Mouse (Mus musculus): ENCODE data around the gene 1810055G02Rik. TPM values are rescaled to one million over a fixed set of nuclear protein-coding genes. Genes with fewer than 3 reads are reported as not detected.

Gene 1810055G02Rik
- total RNA-seq (2021): 1 to 10 TPM; 7.9 to 8.3 TPM

DNA sequence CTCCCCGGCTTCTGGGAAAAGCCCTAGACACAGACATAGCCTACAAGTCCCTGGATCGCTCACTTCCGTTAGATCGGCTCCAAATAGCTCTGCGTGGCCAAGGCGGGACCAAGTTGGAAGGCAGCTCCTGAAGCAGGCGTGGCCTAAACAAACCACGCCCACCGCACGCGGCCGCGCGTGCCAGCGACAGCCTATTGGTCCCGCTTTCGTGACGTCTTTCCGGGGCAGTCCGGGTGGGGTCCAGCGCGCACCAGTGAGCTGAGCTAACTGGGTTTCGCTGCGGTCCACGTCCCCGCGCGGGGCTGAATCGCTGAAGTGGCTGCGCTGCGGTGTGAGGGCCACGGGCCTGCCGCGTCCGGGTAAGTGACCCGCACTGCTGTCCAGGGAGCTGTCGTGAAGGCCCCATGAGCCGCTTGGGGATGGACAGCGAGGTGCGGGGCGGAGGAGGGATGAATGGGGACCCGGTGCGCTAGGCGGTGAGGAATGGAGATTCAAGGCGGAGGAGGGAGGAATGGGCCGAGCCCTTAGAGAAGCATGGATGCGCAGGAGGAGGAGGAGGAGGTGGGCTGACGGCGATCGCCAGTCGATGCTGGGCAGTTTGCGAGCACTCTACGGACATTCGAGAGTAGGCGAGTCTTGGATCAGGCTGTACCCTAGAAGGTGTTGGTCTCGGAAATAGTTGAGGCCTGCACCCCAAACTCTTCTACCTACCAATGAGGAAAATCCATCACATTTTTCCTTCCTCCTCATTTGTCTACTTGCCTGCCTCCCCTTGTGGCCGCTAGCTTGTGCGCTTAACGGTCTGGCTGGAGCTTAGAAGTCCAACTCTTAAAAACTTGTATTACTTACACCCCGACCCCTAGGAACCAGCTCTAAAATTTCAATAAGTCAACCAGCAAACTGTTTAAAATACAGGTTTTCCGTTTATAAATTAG, at the start of gene 1810055G02Rik:
TSS of gene 1810055G02Rik (plus strand) at position 216 of the 935 bp plus-strand sequence.
- DNase-seq (ENCODE audit: low spot score): peak; percentile 97
- intact Hi-C loops (cut with DNase I): no loop called here

DNA sequence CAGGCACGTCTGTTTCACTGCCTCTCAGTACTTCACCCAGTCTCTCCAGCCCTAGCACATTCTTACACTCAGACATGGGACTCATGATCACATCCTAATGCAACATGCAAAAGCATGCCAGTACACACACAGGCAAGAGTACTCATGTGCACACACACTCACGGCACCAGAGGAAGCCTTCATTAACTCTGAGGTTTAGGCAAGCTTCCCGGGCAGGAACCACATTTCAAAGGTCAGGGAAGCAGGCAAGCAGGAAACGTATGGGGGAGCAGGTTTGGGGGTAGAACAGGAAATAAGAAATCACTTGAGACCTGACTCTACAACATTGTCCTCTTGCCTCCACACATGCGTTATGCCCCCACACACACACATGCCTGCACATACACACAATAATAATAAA, 42.6 kb upstream of the 1810055G02Rik start:
- no peak for DNase-seq (ENCODE audit: low spot score)
- intact Hi-C loops (cut with DNase I): no loop called here

DNA sequence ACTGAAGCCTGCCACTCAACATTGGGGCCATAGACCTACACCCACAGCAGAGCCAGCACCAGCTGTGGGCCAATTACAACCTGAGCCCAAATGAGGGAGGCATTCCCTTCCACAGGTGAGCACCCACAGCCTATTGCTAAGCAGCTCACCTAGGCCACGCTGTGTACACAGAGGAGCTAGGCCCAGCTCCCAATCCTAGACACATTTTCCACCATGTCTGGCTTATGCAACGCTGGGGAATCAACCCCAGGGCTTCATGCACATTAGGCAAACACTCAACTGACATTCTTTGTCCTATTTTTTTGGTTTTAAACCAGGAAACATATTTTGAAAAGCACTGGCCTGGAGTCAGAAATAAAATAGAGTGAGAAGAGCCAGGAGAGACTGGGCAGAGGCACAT, 41.5 kb upstream of the 1810055G02Rik start:
- DNase-seq (ENCODE audit: low spot score): no peak
- intact Hi-C loops (cut with DNase I): no loop called here

DNA sequence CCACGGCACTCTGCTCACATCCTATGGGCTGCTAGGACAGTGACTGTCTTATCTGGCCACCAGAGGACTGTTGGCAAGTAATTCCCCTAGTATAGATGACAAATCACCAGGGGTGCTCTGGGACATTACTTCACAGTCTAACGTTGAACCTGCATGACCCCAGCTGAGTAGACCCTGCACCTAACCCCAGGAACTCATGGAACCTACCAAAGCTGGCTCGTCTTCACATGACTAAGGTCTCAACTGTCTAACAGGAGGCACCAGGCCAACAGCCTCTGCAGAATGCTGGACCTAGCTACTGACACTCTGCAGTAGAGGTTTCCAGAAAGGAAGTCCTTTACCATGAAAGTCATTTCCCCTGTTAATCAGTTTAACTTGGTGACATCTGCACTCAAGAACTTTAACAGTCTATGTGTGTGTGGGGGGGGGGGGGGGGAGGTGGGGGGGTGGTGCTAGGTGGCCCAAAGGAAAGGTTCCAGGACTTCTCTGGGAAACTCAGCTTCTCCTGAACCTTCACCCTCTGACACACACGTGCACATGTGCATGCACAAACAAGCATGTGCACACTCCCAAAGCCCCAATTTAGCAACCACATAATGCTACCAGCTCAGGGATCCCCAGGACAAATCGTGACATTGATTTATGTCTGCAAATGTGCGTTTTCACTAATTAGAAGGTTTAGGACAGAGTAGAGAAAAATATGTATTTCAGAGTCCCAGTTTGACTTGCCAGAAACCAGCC, 40.8 kb upstream of the 1810055G02Rik start:
- intact Hi-C loops (cut with DNase I): no loop called here
- no peak for DNase-seq (ENCODE audit: low spot score)

DNA sequence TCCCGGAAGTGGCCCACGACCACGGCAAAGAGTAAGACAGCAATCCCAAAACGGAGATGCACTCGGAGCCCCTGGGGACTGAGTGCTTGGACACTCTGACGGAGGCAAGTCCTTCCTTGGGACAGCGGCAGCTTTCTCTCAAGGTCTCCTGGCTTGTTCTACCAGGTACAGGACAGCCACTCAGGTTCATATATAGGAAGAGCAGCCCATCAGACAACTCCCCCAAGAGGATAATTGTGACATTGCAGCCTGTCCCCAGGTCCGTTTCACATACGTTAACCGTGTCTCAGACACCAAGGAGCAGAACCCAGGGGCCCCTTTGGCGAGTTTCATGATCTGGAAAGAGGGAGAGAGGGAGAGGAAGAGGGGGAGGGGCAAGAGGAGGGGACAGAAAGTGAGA, 40.1 kb upstream of the 1810055G02Rik start:
- intact Hi-C loops (cut with DNase I): no loop called here
- no peak for DNase-seq (ENCODE audit: low spot score)

DNA sequence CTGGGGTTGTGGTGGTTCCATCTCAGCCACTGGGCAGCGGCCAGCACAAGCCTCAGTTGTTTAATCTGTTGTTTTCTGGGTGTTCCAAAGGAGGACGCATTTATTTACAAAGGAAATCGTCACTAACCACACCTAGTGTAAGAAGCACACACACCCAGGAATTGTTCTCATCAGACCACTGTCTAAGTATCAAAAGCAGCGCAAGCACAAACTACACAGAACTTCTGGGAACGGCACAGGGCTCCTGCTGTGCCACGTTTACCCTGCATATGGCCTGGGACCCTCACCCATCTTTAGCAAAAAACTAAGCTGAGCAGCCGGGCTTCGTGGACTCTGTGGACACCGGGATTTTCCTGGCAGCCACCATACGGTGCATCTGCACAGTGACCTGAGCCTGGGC, 39.5 kb upstream of the 1810055G02Rik start:
- no peak for DNase-seq (ENCODE audit: low spot score)
- intact Hi-C loops (cut with DNase I): no loop called here

DNA sequence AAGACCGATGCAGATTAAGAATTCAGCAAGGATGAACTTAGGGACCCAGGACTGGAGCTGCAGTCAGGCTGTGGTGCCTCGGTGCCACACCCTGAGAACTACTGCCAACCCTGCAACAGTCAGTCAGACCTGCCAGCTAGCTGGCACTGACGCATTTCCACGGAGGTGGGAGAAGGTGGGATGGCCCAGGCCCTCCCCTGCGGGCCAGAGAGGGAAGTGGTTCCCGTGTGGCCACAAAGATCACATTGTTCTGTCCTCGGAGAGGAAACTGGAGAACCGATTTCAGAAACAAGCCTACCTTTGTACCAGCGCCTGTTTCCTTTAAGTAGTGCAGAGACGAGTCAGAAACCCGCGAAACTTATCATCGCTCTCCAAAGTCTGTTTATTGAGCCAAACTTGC, 39.0 kb upstream of the 1810055G02Rik start:
- intact Hi-C loops (cut with DNase I): no loop called here
- peak; percentile 56 for DNase-seq (ENCODE audit: low spot score)

DNA sequence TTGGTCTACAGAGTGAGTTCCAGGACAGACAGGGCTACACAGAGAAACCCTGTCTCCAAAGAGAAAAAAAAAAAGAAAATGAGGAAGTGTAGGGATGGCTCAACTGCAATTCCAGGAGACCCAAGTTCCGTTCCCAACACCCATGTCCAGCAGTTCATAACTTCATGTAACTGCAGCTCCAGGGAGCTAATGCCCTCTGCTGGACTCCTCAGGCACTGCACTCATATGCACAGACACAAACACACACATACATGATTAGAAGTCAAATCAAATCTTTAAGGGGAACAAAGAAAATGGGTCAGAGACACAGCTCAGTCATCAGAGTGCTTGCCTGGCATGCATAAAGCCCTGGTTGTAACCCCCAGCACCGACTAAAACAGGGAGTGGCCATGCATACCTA, 34.9 kb upstream of the 1810055G02Rik start:
- intact Hi-C loops (cut with DNase I): no loop called here
- no peak for DNase-seq (ENCODE audit: low spot score)

DNA sequence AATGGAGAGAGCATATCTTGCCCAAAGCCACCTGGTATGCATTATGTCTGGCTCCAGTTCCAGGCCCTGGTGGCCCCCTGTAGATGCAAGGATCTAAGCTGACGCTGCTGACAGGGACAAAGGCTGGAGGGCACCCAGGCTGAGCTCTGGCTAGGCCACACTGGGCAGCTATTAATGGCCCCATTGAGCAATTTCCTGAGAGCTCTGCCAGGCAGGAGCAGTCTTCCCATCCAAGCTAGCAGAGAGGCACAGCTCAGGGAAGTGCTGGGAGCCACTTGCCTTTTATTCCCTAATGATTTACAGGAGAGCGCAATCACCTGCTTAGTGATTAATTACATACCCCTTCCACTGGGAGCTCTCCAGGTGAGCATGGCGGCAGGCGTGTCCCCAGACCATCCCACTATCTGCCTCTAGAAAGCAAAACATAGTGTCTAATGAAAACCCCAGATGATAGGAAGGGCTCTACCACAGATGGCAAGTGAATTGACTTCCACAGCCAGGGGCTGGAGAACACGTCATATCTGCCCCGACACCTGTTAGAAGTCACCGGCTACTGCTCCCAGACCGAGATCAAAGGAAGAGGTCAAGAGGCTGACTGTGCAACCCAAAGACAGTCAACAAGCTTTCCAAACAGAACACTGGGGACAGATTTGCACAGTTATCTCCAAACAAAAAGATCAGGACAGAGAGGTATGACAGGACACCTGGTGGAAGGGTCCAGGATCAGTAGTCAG, 33.8 kb upstream of the 1810055G02Rik start:
- DNase-seq (ENCODE audit: low spot score): peak; percentile 54
- intact Hi-C loops (cut with DNase I): no loop called here

DNA sequence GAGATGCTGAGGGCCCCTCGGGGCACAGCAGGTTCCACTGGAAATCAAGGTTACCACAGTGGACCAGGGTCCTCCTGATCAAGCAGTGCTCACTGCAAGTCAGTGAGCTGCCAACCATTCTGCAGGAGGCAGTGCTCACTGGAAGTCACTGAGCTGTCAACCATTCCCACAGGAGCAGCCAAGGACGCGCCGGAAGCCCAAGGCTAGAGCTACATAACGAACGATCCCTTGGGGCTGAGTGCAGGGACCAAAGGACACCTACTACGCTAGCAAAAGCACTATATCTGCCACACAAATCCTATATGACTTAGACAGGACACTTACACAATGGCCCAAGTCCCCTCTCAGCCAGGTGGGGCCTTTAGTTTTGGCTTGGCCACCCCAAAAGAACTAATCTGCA, 27.4 kb upstream of the 1810055G02Rik start:
- DNase-seq (ENCODE audit: low spot score): no peak
- intact Hi-C loops (cut with DNase I): no loop called here

DNA sequence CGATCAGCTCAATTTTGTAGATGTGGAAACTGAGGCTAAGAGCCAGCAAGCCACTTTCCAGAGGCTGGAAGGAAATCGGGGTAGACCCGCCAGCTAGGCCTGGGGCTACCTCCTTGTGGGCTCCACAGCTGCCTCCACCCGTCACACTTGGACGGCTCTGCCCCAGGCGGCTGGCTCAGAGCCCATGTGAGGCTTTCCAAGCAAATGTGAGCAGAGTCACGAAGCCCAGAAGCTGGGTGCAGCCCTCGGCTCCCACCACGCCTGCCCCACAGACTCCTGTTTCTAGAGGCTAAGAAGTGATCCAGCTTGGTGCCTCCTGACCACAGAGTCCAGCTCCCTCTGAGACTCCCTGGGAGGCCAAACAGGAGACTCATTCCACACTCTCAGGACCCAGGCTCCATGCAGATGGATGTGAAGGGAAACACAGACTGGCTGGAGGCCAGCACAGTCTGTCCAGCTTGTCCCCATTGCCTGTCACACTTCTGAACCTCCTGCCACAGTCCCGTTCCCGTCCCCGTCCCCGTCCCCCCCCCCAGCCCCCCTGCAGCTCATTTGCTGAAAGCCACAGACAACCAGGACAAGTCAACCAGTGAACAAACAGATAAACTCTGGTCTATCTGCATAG, 26.7 kb upstream of the 1810055G02Rik start:
- intact Hi-C loops (cut with DNase I): no loop called here
- peak; percentile 89 for DNase-seq (ENCODE audit: low spot score)

DNA sequence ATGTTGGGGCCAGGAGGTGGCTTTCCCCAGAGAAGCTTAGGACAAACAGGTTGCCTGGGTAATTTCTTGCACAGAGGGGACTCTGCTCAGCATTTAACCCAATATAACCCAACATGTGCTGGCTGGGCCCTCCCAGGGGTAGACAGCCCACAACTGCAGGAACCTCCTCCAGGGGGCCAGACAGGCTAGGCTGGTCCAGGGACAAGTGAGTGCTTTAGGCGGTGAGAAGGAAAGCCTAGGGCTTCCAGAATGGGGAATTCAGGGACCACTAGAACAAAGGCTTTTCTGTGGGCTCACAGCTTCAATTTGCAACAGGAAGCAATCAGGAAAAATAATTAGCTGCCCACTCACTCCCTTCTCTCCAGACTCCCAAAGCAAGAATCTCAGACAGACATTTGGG, 23.7 kb upstream of the 1810055G02Rik start:
- DNase-seq (ENCODE audit: low spot score): no peak
- intact Hi-C loops (cut with DNase I): no loop called here

DNA sequence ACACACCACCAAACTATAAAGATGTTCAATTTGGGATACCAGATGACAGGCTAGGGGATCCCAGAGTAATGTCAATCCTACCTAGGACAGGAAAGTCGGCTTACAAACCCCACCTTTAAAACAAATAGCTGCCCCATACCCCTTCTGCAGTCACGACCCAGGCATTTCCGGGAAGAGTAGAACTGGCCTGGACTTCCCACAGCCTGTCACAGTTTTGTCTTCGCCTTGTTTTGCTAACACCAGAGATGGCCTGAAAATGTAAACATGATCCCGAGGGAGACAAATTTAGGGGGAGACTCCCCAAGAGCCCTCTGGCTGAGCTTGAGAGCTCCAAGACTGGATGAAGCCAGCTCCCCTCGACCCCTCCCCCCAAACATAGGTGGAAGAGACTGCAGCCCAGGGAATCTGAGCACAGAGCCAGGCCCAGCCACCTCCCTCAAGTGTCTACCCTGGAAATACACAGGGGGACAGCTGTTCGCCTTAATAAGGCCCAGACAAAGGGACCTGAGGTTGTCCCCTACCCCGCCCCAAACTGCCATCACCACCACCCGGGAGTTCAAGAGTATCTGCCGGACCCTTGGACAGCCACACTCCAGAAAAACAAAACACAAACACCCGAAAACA, 23.0 kb upstream of the 1810055G02Rik start:
- intact Hi-C loops (cut with DNase I): no loop called here
- DNase-seq (ENCODE audit: low spot score): no peak

DNA sequence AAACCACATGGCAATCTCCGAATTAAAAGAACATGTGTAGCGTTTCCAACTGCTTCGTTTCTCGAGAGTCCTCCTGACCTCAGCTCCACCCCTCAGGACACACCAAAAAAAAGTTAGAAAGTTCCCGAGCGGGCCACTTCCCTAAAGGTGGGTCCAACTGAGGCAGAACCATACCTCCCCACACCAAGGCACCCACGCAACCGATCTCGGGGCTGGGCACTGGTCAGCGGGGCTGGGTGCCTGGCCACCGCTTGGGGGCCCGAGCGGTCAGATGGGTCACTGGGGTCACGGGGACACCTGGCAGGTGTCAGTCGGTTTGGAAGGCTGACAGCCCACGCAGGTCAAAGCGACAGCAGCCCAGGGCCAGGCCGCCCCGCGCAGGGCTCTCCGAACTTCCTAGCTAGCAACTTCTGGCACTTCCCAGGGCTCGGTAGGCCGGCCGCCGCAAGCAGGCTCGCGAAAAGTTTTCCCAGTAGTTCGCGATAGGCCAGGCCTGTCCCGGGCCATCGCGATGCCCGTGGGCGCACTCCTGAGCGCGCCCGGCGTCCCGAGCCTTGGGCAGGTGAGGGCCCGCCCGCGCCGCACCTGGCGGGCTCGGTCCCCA, 22.4 kb upstream of the 1810055G02Rik start:
- intact Hi-C loops (cut with DNase I): no loop called here
- no peak for DNase-seq (ENCODE audit: low spot score)

DNA sequence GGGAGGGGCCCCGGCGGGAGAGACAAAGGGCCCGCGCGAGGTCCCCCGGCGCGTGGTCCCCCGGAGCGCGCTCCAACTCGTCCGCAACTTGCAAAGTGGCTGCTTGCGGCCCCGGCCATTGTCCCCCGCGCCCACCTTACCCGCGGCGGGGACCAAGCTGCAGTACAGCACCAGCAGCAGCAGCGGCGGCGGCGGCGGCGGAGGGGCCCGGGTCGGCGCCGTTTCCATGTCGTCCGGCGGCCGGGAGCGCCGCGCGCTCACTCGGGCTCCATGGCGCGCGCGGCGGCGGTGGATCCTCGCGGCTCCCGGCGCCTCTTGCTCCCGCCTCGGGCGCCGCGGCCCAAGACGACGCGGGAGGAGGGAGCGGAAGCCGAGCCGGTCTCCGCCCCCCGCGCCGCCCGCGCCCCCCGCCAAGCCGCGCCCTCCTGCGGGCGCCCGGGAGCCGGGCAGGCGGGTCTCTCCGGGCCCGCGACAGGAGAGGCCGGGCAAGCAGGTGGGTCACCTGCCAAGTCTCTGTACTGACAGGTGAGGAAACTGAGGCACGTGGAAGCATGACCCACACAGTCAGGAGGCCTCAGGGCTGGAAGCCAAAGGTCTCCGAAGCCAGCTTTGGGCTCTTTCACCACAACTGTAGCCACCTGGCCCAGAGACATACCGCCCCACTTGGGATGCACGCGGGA, 21.7 kb upstream of the 1810055G02Rik start, which contains the start of gene Lrp5:
TSS of gene Lrp5 (minus strand) at position 350 of the 680 bp plus-strand sequence.
- intact Hi-C loops (cut with DNase I): no loop called here
- DNase-seq (ENCODE audit: low spot score): peak; percentile 58

DNA sequence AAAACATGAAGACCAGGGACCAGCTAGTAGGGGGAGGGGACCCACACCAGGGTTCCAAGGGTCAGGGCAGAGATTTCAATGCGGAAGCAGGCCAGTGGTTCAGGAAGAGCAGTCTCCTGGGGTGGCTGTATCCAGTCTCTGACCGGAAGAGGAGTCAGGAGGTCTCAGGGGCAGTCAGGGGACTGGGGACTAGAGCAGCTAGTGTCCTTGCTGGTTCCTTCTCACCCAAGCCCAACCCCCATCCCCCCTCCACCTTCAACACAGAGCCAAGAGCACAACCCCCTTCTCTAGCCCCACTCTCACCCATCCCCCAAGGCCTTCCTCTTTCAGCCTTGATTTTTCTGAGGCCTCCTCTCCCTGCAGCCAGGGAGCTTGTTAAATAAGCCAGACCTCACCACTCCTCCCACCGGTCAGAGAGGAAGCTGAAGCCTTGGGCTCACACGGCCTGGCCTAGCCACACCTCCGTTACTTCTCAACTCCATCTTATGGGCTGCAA, 20.4 kb upstream of the 1810055G02Rik start:
- DNase-seq (ENCODE audit: low spot score): no peak
- intact Hi-C loops (cut with DNase I): no loop called here

DNA sequence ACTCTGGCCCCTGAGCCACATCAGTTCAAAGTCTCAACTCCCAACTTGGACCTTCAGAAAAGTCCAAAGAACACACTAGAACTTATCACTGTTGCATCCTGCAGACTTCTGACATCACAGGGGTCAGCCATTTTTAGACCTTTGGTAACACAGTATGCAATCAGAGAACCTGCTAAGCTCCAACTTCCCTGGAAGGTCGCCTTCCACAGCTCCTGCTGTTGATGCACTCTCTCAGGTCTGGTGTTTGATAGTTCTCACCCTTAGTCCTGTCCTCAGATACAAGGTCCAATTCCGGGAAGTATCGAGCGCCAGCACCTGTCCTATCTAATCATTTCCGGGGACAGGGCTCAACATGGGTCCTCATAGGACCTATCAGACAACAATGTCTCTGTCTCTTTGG, 16.8 kb upstream of the 1810055G02Rik start:
- DNase-seq (ENCODE audit: low spot score): no peak

DNA sequence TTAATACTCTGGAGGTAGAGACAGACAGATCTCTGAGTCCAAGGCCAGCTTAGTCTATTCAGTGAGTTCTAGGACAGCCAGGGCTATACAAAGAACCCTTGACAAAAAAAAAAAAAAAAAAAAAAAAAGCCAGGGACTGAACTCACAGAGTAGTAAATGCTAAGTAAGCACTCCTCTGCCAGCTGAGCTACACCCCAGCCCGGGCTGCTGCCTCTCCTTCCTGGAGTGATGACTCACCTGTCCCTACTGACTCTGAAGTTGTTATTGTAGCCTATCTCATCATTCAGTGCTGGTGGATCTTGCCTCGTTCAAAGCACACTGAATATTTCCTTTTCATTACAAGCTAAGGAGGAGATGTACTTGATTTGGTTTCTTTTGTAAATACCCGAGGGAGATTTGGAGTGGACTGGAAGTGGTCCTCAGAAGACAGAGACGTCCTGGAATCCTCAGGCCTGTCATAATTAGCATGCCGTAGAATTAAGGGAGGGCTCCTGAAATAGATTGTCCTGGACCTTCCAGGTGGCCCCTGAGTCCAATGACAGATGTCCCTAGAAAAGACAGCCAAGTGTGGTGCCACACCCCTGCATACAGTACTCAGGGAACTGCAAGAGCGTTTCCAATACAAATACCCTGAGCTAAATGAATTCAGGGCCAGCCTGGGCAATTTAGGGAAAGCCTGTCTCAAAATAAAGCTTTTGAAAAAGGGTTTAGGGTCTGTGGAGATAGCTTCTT, 15.5 kb upstream of the 1810055G02Rik start:
- intact Hi-C loops (cut with DNase I): no loop called here

More for the DNA sequence above, 16.8 kb upstream of the 1810055G02Rik start:
- intact Hi-C loops (cut with DNase I): no loop called here

More for the DNA sequence above, 15.5 kb upstream of the 1810055G02Rik start:
- no peak for DNase-seq (ENCODE audit: low spot score)
